Mouse (Mus musculus): ENCODE measurements around the gene Agap1. TPM values are rescaled to one million over a fixed set of nuclear protein-coding genes. Genes with fewer than 3 reads are reported as not detected.

Agap1 gene
- polyA plus RNA-seq, 1 experiment from 2014 or later = 21.3 TPM

- Histone ChIP-seq H3K9me3 (ENCODE audit: low read depth, low read length) (no peaks in the 10 kb centered on the region), H3K27ac (ENCODE audit: low read depth) (no peak overlapping the region), H3K4me3 (ENCODE audit: low read depth, low read length) (no peak overlapping the region), H3K36me3 (ENCODE audit: insufficient read depth) (no peaks in the 10 kb centered on the region), H3K4me2 (no peak overlapping the region), H3K9ac (no peak overlapping the region), H3K4me1 (ENCODE audit: insufficient read depth) (no peaks in the 10 kb centered on the region), H3K27me3 (ENCODE audit: insufficient read depth, low read length) (no peaks in the 10 kb centered on the region)
- no peak for DNase-seq
- ATAC-seq (ENCODE audit: insufficient read depth) = no peak
- no peak for TF ChIP-seq CTCF (IDR thresholded peaks at IDR 0.05; ENCODE audit: low read depth)
- 66% methylated on average over 9 of the region's 9 CpGs for WGBS
Observed at GRCm38 (mm10) chr1:89443512-89443911, 11.1 kb upstream of the Agap1 start.

- no peaks in the 10 kb centered on the region for H3K9me3 ChIP-seq (ENCODE audit: low read depth, low read length)
- TF ChIP-seq CTCF (IDR thresholded peaks at IDR 0.05; ENCODE audit: low read depth) = no peak
- no peak overlapping the region for H3K27ac ChIP-seq (ENCODE audit: low read depth)
- 71% methylated on average over 3 of the region's 3 CpGs for WGBS
- ATAC-seq (ENCODE audit: insufficient read depth) (no peak), DNase-seq (no peak)
- no peaks in the 10 kb centered on the region for H3K4me1 ChIP-seq (ENCODE audit: insufficient read depth)
- H3K9ac ChIP-seq = no peak overlapping the region
- no peak overlapping the region for H3K4me2 ChIP-seq
- H3K27me3 ChIP-seq (ENCODE audit: insufficient read depth, low read length) = no peaks in the 10 kb centered on the region
- H3K36me3 ChIP-seq (ENCODE audit: insufficient read depth) = no peaks in the 10 kb centered on the region
- no peak overlapping the region for H3K4me3 ChIP-seq (ENCODE audit: low read depth, low read length)
Observed at GRCm38 (mm10) chr1:89444014-89444413, 10.6 kb upstream of the Agap1 start.

DNA sequence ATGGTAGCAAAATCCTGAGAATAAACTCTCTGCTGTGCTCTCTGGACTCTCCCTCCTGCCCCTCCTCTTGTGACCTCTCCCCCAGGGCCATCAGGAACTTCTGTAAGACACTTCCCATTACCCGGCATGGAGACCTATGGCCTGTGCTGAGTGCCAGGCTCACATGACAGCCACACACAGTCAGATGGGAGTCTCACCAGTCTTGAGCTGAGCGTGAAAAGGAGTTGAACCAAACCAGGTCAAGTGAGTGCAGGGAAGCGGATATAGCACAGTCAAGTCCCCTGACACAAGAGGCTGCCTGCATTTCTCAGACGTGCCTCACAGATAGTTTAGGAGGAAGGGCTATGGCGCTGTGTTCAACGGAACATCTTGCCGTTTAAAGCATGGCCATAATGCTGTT is 4.5 kb upstream of the Agap1 start:
- H3K4me3 ChIP-seq (ENCODE audit: low read depth, low read length) = no peak overlapping the region
- no peak overlapping the region for H3K9ac ChIP-seq
- 74% methylated on average over 7 of the region's 7 CpGs for WGBS
- no peak overlapping the region for H3K27ac ChIP-seq (ENCODE audit: low read depth)
- no peaks in the 10 kb centered on the region for H3K36me3 ChIP-seq (ENCODE audit: insufficient read depth)
- no peak overlapping the region for H3K4me2 ChIP-seq
- peaks cover 2% of the 10 kb centered on the region; the same call in 1 of the 2 replicates for H3K4me1 ChIP-seq (ENCODE audit: insufficient read depth)
- TF ChIP-seq CTCF (IDR thresholded peaks at IDR 0.05; ENCODE audit: low read depth) = no peak
- H3K27me3 ChIP-seq (ENCODE audit: insufficient read depth, low read length) = no peaks in the 10 kb centered on the region
- no peak for ATAC-seq (ENCODE audit: insufficient read depth)
- H3K9me3 ChIP-seq (ENCODE audit: low read depth, low read length) = no peaks in the 10 kb centered on the region
- DNase-seq = no peak

GRCm38 (mm10) chr1:89452138-89452537 is 2.5 kb upstream of the Agap1 start:
- DNase-seq (no peak), ATAC-seq (ENCODE audit: insufficient read depth) (no peak)
- no peak for TF ChIP-seq CTCF (IDR thresholded peaks at IDR 0.05; ENCODE audit: low read depth)
- Histone ChIP-seq H3K4me2 (no peak overlapping the region), H3K36me3 (ENCODE audit: insufficient read depth) (no peaks in the 10 kb centered on the region), H3K9ac (no peak overlapping the region), H3K27ac (ENCODE audit: low read depth) (no peak overlapping the region), H3K4me3 (ENCODE audit: low read depth, low read length) (no peak overlapping the region), H3K4me1 (ENCODE audit: insufficient read depth) (peaks cover 12% of the 10 kb centered on the region), H3K27me3 (ENCODE audit: insufficient read depth, low read length) (no peaks in the 10 kb centered on the region), H3K9me3 (ENCODE audit: low read depth, low read length) (no peaks in the 10 kb centered on the region)
- WGBS = 83% methylated on average over 8 of the region's 8 CpGs

- Histone ChIP-seq H3K36me3 (ENCODE audit: insufficient read depth) (0 out of 2 replicates have a peak, but pooled peaks cover 3% of the 10 kb centered on the region), H3K27me3 (ENCODE audit: insufficient read depth, low read length) (no peaks in the 10 kb centered on the region), H3K27ac (ENCODE audit: low read depth) (no peak overlapping the region), H3K9me3 (ENCODE audit: low read depth, low read length) (peaks cover 7% of the 10 kb centered on the region; the same call in 1 of the 2 replicates), H3K4me1 (ENCODE audit: insufficient read depth) (peaks cover 12% of the 10 kb centered on the region), H3K9ac (peak overlapping the region; percentile 77), H3K4me3 (ENCODE audit: low read depth, low read length) (peak overlapping the region; percentile 78), H3K4me2 (peak overlapping the region; percentile 95)
- WGBS = 29% methylated on average over 6 of the region's 6 CpGs
- DNase-seq (peak; percentile 40), ATAC-seq (ENCODE audit: insufficient read depth) (no peak)
- TF ChIP-seq CTCF (IDR thresholded peaks at IDR 0.05; ENCODE audit: low read depth) = no peak
Observed at GRCm38 (mm10) chr1:89453666-89454065, 940 bp upstream of the Agap1 start.

DNA sequence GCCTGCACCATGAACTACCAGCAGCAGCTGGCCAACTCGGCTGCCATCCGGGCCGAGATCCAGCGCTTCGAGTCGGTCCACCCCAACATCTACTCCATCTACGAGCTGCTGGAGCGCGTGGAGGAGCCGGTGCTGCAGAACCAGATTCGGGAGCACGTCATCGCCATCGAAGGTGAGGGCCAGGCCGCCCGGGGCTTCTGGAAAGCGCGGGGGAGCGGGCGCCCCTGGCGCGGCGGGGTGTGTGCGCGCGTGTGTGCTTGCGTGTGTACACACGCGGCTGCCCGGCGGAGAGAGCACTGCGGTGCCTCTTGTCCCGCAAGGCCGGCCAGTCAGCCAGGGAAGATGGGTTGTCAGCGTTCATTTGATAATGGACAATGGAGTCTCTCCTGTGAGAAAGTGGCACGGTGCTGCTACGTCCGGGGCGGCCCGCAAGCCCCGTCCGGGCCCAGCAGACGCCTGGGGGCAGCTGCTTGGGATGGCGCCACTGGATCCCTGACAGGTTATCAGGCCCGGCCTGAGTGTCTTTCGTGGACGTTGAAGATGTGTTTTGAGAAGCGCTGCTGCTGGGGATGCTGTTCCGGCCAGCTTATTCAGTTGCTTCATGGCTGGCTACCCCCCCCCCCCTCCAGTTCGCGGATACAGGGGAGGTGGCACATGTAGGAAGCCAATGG is 950 bp downstream of the Agap1 start:
- H3K27ac ChIP-seq (ENCODE audit: low read depth) = peak overlapping the region; percentile 80; the same call in 1 of the 2 replicates

DNA sequence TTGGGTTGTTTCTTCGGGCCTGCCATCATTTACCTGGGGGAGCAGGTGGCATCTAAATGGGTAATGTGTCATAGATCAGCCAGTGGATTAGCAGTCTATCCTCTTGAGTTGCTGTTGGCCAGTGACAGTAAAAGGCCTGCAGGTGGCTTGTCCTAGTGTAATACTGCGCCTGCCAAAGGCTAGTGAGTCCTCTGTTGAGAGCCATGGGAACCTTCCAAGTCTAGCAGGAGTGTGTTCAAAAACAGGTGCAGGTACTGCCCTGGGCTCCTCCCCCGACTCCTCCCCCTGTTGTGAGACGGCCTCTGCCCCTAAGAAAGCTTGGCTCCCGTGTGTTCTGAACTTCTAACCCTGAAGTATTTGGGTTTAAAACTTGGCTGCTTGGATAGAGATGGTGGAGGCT is 1.9 kb downstream of the Agap1 start:
- 28% methylated on average over 5 of the region's 5 CpGs for WGBS
- Histone ChIP-seq H3K4me3 (ENCODE audit: low read depth, low read length) (peak overlapping the region; percentile 78), H3K27ac (ENCODE audit: low read depth) (no peak overlapping the region), H3K27me3 (ENCODE audit: insufficient read depth, low read length) (no peaks in the 10 kb centered on the region), H3K36me3 (ENCODE audit: insufficient read depth) (0 out of 2 replicates have a peak, but pooled peaks cover 3% of the 10 kb centered on the region), H3K9ac (peak overlapping the region; percentile 77), H3K4me1 (ENCODE audit: insufficient read depth) (peaks cover 12% of the 10 kb centered on the region), H3K9me3 (ENCODE audit: low read depth, low read length) (peaks cover 7% of the 10 kb centered on the region; the same call in 1 of the 2 replicates), H3K4me2 (peak overlapping the region; percentile 95)
- ATAC-seq (ENCODE audit: insufficient read depth) (no peak), DNase-seq (no peak)
- TF ChIP-seq CTCF (IDR thresholded peaks at IDR 0.05; ENCODE audit: low read depth) = peak; percentile 39; the same call in 1 of the 2 replicates

More for the DNA sequence above, 950 bp downstream of the Agap1 start:
- H3K9me3 ChIP-seq (ENCODE audit: low read depth, low read length) = peaks cover 7% of the 10 kb centered on the region; the same call in 1 of the 2 replicates
- WGBS = under 1% methylated on average over 48 of the region's 51 CpGs
- H3K9ac ChIP-seq = peak overlapping the region; percentile 77
- no peaks in the 10 kb centered on the region for H3K27me3 ChIP-seq (ENCODE audit: insufficient read depth, low read length)
- peaks cover 12% of the 10 kb centered on the region for H3K4me1 ChIP-seq (ENCODE audit: insufficient read depth)
- peak overlapping the region; percentile 95 for H3K4me2 ChIP-seq
- no peak for TF ChIP-seq CTCF (IDR thresholded peaks at IDR 0.05; ENCODE audit: low read depth)
- peak overlapping the region; percentile 78 for H3K4me3 ChIP-seq (ENCODE audit: low read depth, low read length)
- H3K36me3 ChIP-seq (ENCODE audit: insufficient read depth) = 0 out of 2 replicates have a peak, but pooled peaks cover 3% of the 10 kb centered on the region
- ATAC-seq (ENCODE audit: insufficient read depth) (0 out of 2 replicates have a peak, but pooled peaks have one; percentile 5), DNase-seq (peak; percentile 60)

Measured in lung, embryonic 14.5 days (tissue).